Mouse (Mus musculus) forebrain, embryonic 14.5 days (tissue): Measurements from ENCODE around the gene Vmn1r79. TPM values are rescaled to one million over a fixed set of nuclear protein-coding genes. Genes with fewer than 3 reads are reported as not detected.
"Not testable (repeated sequence)": the region's sequence is repeated elsewhere in the genome, so short reads cannot be mapped to it uniquely, and the experiment has no call there.

Source experiments
- ATAC-seq: fragments of 200-750 bp; cut with Nextera tagmentation; 2 replicates; pipeline ENCODE4 v1.8.0; 2017; ENCODE audit warnings: mild to moderate bottlenecking, moderate library complexity
- DNase-seq: peaks from one replicate; pipeline ENCODE4 v3.0.0-alpha.2; 2015; ENCODE audit warnings: low spot score
- H3K27ac ChIP-seq: fragments of 300-500 bp; sonication (generic); 2 replicates; pipeline ENCODE4 v1.5.1; 2014; ENCODE audit warnings: low read depth, mild to moderate bottlenecking, control low read depth, low read length, moderate library complexity
- H3K27me3 ChIP-seq: fragments of 300-500 bp; sonication (generic); replicated peaks from 2 replicates; pipeline ENCODE4 v1.6.1; 2014; ENCODE audit warnings: low read length, control low read depth, mixed read lengths; ENCODE audit not compliant: control insufficient read depth, insufficient read depth
- H3K36me3 ChIP-seq: fragments of 300-500 bp; sonication (generic); 2 replicates; pipeline ENCODE4 v1.6.1; 2014; ENCODE audit warnings: low read length, control low read depth; ENCODE audit not compliant: control insufficient read depth, insufficient read depth
- H3K4me1 ChIP-seq: fragments of 300-500 bp; sonication (generic); 2 replicates; pipeline ENCODE4 v1.6.1; 2014; ENCODE audit warnings: antibody characterized with exemption, low read length, control low read depth; ENCODE audit not compliant: control insufficient read depth, insufficient read depth
- H3K4me2 ChIP-seq: fragments of 300-500 bp; sonication (generic); 2 replicates; pipeline ENCODE4 v1.6.1; 2014; ENCODE audit warnings: mild to moderate bottlenecking, control low read depth, low read length
- H3K4me3 ChIP-seq: fragments of 300-500 bp; sonication (generic); 2 replicates; pipeline ENCODE4 v1.5.1; 2014; ENCODE audit warnings: low read depth, low read length, control low read depth
- H3K9ac ChIP-seq: fragments of 300-500 bp; sonication (generic); 2 replicates; pipeline ENCODE4 v1.6.1; 2014; ENCODE audit warnings: mild to moderate bottlenecking, low read length, control low read depth, moderate library complexity
- H3K9me3 ChIP-seq: fragments of 300-500 bp; sonication (generic); replicated peaks from 2 replicates; pipeline ENCODE4 v1.6.1; 2016; ENCODE audit warnings: low read length, control low read depth, mixed read lengths; ENCODE audit not compliant: control insufficient read depth
- WGBS: fragments of 180-500 bp; shearing (Covaris S2); extraction: QIAGEN DNeasy Blood & Tissue Kit; methylation state at CpG from one replicate; pipeline ENCODE4 v1.1.7; 2014; 5-methylcytosine and 5-hydroxymethylcytosine counted together
- polyA plus RNA-seq: library from polyadenylated mRNA; unstranded; fragments of >200 nt; fragmentation: Nextera tagmentation; extraction: Ambion mirVana; gene quantifications from 2 replicates; pipeline ENCODE4 v1.2.1, GENCODE M21; 2014

Gene Vmn1r79
- not detected in 2 replicates for polyA plus RNA-seq

DNA sequence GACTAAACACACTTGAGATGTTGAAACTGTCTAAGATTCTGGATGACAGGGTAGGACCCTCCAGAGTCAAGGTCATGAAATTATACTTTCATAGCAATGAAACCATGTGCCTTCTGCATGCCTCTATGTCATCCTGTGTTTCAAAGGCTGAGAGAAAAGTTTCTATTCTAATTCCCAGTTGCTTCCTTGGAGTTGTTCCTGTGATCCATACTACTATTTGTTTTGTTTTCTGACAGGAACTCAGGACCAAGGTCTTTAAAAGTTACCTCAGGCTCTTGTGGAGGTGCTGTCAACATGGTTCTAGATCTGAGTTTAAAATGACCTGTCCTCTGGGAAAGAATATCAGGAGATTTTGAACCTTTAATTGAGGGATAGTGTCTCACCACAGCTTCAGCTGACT is at the start of gene Vmn1r79:
Gene Vmn1r79 (plus strand): TSS at position 301 of the 400 bp plus-strand sequence.
- H3K4me1 ChIP-seq, ATAC-seq, DNase-seq, H3K27me3 ChIP-seq, H3K4me3 ChIP-seq, H3K27ac ChIP-seq, H3K36me3 ChIP-seq, H3K9ac ChIP-seq, H3K4me2 ChIP-seq, H3K9me3 ChIP-seq: not testable (repeated sequence)

DNA sequence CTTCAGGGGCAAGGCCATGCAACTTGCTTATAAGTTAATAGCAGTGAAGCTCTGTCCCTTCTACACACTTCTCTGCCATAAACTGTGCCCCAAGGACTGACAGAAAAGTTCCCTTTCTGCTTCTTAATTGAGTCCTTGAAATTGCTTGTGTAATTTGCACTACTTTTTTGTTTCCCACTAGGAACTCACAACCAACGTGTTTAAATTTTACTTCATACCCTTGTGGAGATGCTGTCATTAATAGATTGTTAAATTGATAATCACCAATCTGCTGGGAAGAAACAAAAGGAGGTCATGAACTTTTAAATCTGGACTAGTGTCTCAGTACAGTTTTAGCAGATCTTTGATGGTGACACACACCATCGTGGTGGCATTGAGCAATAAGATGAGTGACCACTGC is 21.1 kb upstream of the Vmn1r79 start, which contains the start of gene Vmn1r78:
Gene Vmn1r78 (plus strand): TSS at position 301 of the 400 bp plus-strand sequence.
- WGBS, result 55% methylated on average over 2 of the region's 2 CpGs

DNA sequence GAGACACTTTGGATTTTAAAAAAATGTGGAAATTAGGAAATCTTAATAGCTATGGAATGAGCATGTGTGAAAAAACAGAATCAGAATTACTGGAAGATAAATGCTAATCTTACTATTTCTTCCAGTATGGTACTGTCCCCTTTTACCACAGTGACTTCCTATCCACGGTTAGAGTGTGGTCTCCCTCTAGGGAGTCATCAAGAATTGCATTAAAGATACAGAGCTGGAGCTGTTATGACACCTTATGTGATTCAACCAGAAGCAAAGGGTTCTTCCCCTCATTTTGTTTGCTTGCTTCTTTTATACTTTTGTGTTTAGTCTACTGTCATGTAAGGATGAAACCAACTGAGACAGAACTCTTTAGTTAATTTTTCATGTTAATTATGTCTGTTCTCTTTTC is 14.6 kb upstream of the Vmn1r79 start:
- not testable (repeated sequence) for H3K4me1 ChIP-seq, DNase-seq, H3K9me3 ChIP-seq, ATAC-seq, H3K9ac ChIP-seq, H3K36me3 ChIP-seq, H3K4me3 ChIP-seq, H3K27me3 ChIP-seq, H3K4me2 ChIP-seq, H3K27ac ChIP-seq
- 55% methylated on average over 1 of the region's 1 CpGs for WGBS

More for the DNA sequence above, 21.1 kb upstream of the Vmn1r79 start, which contains the start of gene Vmn1r78:
- DNase-seq (no peak), ATAC-seq (no peak)
- Histone ChIP-seq H3K4me3 (no peak within 1 kb of the TSS), H3K27ac (no peak within 1 kb of the TSS), H3K4me1 (no peaks in the 10 kb centered on the region), H3K9ac (no peak within 1 kb of the TSS), H3K36me3 (no peaks in the 10 kb centered on the region), H3K4me2 (no peak within 1 kb of the TSS), H3K9me3 (peaks cover 7% of the 10 kb centered on the region; the same call in 1 of the 2 replicates), H3K27me3 (no peaks in the 10 kb centered on the region)

DNA sequence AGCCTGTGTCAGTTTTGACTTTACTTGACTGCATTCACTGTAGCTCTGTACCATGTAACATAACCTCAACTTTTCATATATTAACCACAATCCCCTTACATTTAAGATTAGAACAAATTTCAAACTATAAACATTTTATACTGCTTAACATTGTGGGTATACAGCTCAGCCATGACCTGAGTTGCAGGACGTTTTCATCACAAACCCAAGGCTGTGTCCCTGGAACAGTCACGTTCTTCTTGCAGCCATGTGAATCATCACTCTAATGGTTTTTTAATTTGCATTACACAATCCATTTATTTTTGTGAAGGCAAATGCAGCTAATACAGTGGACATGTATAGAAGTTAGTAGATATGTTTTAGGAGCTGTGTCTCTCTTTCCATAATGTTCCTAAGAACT is 1.8 kb downstream of the Vmn1r79 start:
- not testable (repeated sequence) for H3K4me1 ChIP-seq, H3K27me3 ChIP-seq, ATAC-seq, H3K4me2 ChIP-seq, H3K36me3 ChIP-seq, H3K9me3 ChIP-seq, H3K9ac ChIP-seq, H3K4me3 ChIP-seq, DNase-seq, H3K27ac ChIP-seq
- 63% methylated on average over 2 of the region's 2 CpGs for WGBS

GRCm38 (mm10) chr7:12188986-12189385 is 17.9 kb downstream of the Vmn1r79 start, which contains the start of gene Vmn1r80:
Gene Vmn1r80 (plus strand): TSS chr7:12189286.
- WGBS, result 85% methylated on average over 1 of the region's 1 CpGs
- Histone ChIP-seq H3K36me3 (no peaks in the 10 kb centered on the region), H3K4me1 (no peaks in the 10 kb centered on the region), H3K27me3 (no peaks in the 10 kb centered on the region), H3K9me3 (no peaks in the 10 kb centered on the region; the same call in none of the 2 replicates), H3K4me3 (no peak within 1 kb of the TSS), H3K9ac (no peak within 1 kb of the TSS), H3K4me2 (no peak within 1 kb of the TSS), H3K27ac (no peak within 1 kb of the TSS)
- DNase-seq (no peak), ATAC-seq (no peak)

- no peak for DNase-seq
- Histone ChIP-seq H3K36me3 (no peaks in the 10 kb centered on the region), H3K9ac (no peak overlapping the region), H3K4me2 (no peak overlapping the region), H3K9me3 (peaks cover 3% of the 10 kb centered on the region), H3K4me3 (no peak overlapping the region), H3K4me1 (no peaks in the 10 kb centered on the region), H3K27ac (no peak overlapping the region), H3K27me3 (no peaks in the 10 kb centered on the region)
- no peak for ATAC-seq
- 63% methylated on average over 2 of the region's 2 CpGs for WGBS
Measured at GRCm38 (mm10) chr7:12204141-12204540, 33.1 kb downstream of the Vmn1r79 start.

Other genes starting within 250 kb of the Vmn1r79 start
- gene Vmn1r76, start 233.1 kb upstream of the Vmn1r79 start, polyA plus RNA-seq, result not detected in 2 replicates
- not detected in 2 replicates for gene Vmn1r77, start 134.5 kb upstream of the Vmn1r79 start, polyA plus RNA-seq
- not detected in 2 replicates for gene Vmn1r78, start 21.0 kb upstream of the Vmn1r79 start, polyA plus RNA-seq
- gene Vmn1r80, start 18.0 kb downstream of the Vmn1r79 start, polyA plus RNA-seq, result not detected in 2 replicates
- not detected in 2 replicates for gene Vmn1r81, start 97.0 kb downstream of the Vmn1r79 start, polyA plus RNA-seq
- not detected in 2 replicates for gene Vmn1r82, start 129.2 kb downstream of the Vmn1r79 start, polyA plus RNA-seq
- not detected in 2 replicates for gene Vmn1r83, start 158.2 kb downstream of the Vmn1r79 start, polyA plus RNA-seq
- not detected in 2 replicates for gene Vmn1r84, start 198.0 kb downstream of the Vmn1r79 start, polyA plus RNA-seq